Mouse (Mus musculus): ENCODE data around the gene 5730522E02Rik.

GRCm38 (mm10) chr11:26076335-26076734 lies 134.2 kb downstream of the 5730522E02Rik start:
- no peak for TF ChIP-seq POLR2A (IDR thresholded peaks at IDR 0.05; ENCODE audit: low read depth, low read length)
- TF ChIP-seq CTCF (IDR thresholded peaks at IDR 0.05; ENCODE audit: extremely low read depth, insufficient read depth, insufficient read length, insufficient replicate concordance): no peak
